Mouse (Mus musculus): ENCODE data around the gene Dkc1. TPM values are rescaled to one million over a fixed set of nuclear protein-coding genes. Genes with fewer than 3 reads are reported as not detected.

Gene Dkc1
- 10 to 100 TPM; 34.3 to 35.6 TPM for total RNA-seq (2021)
- long read RNA-seq, experiment 1, transcript Dkc1-201 (15 exons, 2,804 nt), result major isoform, 32 of 50 reads
- long read RNA-seq, experiment 1, partial matches to known transcripts, result 1 of 50 reads
- long read RNA-seq, experiment 1, other reads (novel, unspliced or antisense), result 17 of 50 reads
- long read RNA-seq, experiment 2, transcript Dkc1-201 (15 exons, 2,804 nt), result major isoform, 39 of 59 reads
- long read RNA-seq, experiment 2, partial matches to known transcripts, result 4 of 59 reads
- long read RNA-seq, experiment 2, other reads (novel, unspliced or antisense), result 16 of 59 reads

DNA sequence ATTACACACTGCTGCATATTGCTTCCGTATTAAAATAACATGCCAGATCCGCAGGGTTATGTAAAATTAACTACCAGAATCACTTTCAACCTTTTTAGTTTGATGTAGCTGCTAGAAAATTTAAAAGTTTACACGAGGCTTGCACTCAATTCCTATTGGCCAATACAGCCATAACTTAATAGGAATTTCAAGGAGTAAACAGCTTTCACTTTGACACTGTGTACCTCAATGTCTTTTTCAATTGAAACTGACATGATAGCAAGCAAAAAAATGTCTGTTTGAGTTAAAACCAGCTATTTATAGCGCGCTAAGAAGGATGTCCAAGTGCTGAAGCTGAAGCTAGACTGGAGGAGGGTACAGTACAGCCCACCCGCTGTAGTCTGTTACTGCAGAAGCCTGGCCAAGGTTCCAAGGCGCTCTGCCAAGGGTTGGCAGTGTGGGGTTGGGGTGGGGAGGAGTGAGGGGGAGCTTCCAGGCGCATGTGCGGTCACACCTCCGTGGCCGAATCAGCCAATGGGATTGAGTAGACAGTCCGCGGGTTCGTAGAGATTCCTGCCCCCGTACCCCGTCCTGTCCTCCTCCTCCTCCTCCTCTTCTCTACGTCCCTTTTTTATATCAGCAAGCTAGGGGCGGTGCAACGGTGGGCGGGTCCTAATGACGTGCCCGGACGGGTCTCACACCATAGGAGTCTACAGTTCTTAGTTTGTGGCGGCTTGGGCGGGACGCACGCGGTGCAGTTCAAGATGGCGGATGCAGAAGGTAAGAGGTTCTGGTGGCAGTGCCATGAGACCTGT, at the start of gene Dkc1:
Dkc1 (plus strand) TSS at position 486 of the 794 bp plus-strand sequence.
- DNase-seq (ENCODE audit: low spot score in 2 of 2), result peak; percentile 76 to 85

DNA sequence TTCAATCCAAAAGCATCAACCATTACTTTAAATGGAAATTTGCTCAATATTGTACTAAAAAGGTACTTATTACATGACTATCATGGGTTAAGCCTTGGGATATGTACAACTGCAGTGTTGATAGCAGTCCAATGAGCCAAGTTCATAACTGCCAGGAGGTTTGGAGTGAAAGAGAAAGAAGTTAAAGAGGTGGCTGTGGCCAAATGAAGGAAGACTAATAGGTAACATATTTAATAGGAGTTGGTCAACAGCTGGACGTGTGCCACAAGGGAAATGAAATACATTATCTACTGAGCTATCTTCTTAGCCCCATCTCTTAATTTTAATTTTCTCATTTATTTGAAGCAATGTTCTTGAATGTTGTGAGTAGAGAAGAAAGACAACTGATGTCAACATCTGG, 49.7 kb upstream of the Dkc1 start:
- no peak for DNase-seq (ENCODE audit: low spot score in 2 of 2)

DNA sequence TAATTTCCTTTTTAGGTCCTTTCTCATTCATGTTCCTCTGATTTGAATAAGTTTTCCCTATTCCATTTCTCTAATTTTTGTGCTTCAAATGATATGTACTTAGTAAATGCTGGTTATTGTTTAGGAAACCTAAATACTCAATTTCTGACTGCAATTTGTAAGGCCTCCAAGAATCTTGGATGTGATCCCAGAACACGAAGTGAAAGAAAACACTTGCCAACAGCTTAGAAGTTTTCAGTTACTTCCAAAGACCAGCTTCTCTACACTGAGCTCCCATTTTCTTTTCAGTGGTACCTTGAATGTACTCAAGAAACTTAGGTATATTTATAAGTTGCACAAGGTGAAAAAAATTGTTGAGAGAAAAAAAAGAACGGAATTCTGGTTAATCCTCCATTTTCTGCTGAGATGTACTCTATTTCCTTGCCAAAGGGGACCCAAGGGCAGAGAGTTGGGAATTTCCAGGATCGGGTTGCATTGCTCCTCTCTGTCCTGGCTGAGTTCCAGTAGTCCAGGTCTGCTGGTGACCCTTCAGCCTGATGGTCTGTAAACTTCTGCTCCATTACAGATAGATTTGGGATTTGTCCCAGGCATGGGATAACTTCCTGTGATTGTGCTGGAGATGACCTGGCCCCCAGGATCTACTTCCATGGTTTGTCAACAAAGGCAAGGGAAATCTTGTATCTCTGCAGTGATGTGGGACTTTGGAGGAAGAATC, 48.6 kb upstream of the Dkc1 start:
- peak in 1 of 2 experiments; percentile 8 for DNase-seq (ENCODE audit: low spot score in 2 of 2)

DNA sequence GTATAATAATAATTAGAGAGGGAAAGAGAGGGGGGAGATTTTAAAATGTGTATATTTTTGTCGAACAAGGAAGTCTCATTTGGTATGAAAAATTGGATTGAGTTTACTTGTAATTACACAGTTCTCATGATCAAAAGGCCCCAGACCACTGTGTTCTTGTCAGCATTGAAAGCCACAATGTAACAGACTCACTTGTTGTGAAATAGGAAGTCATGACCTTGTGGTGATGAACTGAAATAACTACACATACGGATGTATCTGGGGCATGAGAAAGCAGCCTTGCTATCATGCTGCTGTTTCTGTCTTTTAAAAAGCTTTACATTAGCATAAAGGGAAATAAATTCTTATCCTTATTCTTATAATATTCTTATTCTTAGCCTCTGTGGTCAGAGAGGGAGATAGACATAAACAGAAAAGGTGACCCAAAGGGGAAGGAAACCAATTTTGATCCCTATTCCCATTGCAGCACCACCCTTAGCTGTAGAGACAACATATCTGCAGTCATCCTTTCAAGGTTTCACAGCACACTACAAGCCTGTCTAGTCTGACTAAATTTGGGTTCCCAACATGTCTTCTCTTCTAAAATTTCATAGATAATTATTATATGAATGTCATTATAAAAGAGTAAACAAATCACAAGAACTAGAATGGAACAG, 39.4 kb upstream of the Dkc1 start:
- no peak for DNase-seq (ENCODE audit: low spot score in 2 of 2)

DNA sequence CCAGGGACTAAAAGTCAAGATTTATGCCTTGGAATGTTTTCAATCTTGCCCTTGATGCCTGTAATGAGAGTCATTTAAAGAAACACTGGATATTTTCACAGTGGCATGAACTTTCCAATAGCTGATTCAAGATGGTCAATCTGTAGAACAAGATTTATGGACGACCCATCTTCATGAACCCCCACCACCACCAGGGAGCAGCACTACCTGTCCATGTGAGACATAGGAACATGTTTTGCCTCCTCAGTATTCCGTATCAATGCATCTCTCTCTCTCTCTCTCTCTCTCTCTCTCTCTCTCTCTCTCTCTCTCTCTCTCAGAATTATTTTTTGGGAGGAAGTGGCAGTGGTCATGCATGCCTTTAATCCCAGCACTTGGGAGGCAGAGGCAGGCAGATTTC, 13.3 kb upstream of the Dkc1 start:
- no peak for DNase-seq (ENCODE audit: low spot score in 2 of 2)

DNA sequence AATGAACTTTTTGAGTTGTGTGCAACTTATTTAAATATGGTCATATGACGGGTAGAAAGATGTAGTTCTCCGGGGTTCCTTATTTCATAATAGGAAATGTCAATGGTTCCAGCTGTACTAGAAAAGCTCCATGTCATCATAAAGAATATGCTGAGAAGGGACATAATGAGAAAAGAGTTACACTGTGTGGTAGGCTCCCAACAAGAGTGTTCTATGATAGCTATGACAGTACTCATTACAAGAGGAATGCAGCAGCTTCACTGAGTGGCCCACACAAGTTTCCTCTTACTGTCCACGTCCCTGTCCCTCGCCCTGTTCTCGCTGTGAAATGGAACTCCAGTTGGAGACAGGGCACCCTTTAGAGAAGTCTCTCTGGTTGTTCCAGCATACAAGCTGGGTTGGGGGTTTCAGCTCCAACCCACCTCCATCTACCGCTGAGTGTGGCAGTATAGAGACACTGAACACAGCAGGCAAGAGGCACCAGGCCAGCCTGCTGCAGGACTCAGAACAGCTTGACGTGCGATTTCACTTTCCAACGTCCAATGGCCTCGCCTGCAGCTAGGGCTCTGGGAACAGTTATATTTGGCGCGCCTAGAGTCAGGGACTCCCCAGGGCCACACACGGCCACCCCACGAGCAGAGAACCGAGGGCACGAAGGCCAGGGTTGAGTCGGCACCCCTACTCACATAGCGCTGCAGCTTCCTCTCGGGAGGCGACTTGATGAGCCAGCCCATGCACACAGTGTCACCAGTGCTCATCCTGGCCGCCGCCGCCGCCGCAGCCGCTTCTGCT, 11.5 kb upstream of the Dkc1 start:
- DNase-seq (ENCODE audit: low spot score in 2 of 2), result peak in 1 of 2 experiments; percentile 13

DNA sequence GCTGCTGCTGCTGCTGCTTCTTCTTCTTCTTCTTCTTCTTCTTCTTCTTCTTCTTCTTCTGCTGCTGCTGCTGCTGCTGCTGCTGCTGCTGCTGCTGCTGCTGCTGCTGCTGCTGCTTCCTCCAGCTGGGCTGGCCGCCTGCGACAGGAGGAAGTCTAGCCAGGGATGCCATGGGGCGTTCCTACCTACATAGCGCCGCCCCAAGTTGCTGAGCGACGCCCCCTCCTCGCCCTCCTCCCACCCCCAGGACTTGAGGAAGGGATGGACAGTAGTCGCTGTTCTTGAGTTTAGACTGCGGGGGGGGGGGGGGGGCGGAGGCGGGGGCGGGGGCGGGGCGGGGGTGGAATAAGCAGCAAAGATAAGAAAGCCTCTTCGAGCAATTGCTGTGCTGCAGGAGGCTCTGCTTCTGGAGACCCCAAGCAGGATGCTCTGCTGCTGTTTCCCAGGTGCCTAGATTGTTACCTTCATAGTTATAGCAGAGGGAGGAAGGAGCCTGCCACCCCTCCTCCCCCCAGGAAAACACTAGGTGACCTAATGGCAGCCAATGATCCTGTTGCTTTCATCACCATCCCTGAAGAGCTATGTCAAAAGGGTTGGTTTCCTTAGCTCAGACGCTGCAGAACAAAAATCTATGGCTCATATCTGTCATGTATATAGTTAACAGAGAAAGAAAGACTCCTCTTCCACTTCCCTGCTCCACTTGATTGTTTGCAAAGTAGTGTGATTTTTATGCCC, 10.7 kb upstream of the Dkc1 start, which contains the start of gene Gab3:
Gab3 (minus strand) TSS at position 685 of the 735 bp plus-strand sequence.
- DNase-seq (ENCODE audit: low spot score in 2 of 2), result peak in 1 of 2 experiments; percentile 51

DNA sequence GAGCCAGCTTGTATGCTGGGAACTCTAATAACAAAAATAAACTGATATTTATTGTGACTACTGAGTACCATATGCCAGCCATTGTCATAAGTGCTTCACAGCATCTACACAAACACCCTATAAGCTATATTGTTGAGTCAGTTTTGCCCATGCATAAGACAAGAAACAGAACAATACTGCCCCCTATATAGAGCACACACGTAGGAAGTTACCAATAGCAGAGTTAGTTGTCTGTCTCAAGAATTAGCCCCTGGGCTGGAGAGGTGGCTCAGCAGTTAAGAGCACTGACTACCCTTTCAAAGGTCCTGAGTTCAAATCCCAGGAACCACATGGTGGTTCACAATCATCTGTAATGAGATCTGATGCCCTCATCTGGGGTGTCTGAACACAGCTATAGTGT, 10.0 kb upstream of the Dkc1 start:
- DNase-seq (ENCODE audit: low spot score in 2 of 2), result no peak

DNA sequence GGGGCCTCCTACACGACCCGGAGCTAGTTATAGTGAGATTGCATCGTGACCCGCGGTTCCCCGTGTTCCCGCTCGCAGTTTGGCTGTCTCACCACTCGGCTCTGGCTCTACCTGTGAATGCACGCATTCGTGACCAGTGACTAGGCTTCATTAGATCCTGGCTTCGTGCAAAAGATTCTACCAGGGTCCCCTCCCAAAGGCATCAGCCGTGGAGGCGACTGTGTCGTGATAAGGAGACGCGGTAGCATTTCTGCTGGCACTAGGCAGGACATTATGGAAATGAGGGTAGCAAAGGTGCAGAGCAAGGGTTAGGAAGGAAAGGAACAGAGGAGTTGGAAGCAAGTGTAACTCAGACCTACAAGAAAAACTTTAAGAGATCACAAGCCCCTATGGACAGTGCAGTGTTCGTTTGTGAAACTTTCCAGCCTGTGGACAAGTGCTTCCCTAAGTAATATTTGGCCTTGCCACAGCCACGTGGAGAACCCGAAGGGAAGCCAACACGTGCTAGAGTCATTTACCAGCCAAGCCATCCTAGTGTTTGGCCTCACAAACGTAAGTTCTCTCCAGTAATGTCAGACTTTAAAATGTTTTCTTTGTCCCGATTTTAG, 613 bp downstream of the Dkc1 start:
- DNase-seq (ENCODE audit: low spot score in 2 of 2), result no peak

DNA sequence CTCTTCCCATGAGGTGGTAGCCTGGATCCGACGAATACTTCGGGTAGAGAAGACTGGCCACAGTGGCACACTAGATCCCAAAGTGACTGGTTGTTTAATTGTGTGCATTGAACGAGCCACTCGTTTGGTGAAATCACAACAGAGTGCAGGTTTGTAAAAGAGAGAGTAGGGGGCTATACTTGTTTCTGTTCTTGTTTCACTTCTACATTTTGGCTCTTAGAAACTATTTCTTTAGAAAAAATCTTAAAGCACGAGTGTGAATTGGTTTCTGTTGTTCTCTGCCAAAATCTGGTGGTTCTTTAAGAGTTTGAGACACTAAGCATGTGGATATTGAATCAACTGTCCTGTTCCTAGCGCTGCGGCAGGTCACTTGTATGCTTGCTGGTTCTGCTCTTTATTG, 3.1 kb downstream of the Dkc1 start:
- no peak for DNase-seq (ENCODE audit: low spot score in 2 of 2)

DNA sequence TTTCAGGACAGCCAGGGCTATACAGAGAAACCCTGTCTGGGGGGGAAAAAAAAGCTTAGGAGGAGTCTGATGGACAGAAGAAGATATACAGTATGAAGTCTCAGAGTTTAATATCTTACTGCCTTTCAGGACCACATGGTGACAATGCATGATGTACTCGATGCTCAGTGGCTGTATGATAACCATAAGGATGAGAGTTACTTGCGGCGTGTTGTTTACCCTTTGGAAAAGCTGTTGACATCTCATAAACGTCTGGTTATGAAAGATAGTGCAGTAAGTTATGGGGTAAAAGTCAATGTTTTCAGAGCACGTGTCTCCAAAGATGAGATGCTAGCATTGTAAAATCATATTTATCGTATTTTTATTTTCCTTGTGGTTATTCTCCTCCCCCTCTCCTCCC, 6.6 kb downstream of the Dkc1 start:
- no peak for DNase-seq (ENCODE audit: low spot score in 2 of 2)

DNA sequence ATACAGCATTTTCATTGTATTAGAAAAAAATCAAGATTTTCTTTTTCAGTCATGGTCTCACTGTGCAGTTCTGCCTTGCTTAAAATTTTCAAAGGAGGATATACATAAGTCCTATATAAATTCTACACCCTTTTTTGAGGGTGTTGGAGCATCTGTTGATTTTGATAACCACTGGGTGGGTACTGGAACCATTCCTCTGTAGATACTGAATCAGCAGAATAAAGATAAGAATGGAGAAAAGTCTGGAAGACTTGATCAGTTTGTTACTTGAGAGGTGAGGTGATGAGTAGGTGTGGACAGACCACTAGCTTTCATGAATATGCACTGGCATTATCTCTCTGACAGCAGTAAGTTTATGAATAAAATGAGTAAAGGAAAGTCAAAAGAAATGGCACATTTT, 19.9 kb downstream of the Dkc1 start:
- DNase-seq (ENCODE audit: low spot score in 2 of 2), result no peak

DNA sequence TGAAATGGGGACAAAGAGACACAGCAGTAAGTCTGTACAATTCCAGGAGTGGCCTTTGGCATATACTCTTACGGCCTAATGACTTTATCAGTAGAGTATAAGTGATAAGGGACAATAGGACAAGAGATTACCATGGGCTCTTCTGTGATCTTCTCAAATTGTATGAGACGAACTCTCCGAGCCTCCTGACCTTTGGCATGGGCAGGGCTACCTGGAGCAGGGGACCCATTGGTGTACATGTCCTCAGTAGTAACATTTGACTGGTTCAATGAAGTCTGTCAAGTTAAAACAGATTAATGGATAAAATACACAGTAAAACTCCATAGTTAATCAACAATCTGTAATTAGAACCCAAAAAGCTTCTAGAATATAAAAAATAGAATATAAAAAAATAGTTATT, 30.0 kb downstream of the Dkc1 start:
- no peak for DNase-seq (ENCODE audit: low spot score in 2 of 2)

DNA sequence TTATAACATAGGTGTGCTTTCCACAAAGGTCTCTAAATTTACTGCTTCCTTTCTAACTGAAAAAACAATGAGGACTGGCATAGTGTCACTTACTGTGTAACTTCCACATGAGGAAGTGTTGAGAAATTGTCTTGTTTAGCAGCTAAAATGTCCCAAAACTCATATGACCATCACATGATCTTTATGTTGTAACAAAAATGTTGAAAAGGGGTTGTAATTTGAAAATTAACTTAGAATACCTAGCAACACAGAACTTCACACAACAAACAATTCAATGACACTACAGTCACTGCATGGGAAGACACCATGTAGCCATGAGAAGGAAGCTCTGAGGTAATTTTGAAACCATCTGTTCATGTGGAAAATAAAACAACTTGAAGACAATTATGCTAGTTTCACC, 31.2 kb downstream of the Dkc1 start:
- no peak for DNase-seq (ENCODE audit: low spot score in 2 of 2)

DNA sequence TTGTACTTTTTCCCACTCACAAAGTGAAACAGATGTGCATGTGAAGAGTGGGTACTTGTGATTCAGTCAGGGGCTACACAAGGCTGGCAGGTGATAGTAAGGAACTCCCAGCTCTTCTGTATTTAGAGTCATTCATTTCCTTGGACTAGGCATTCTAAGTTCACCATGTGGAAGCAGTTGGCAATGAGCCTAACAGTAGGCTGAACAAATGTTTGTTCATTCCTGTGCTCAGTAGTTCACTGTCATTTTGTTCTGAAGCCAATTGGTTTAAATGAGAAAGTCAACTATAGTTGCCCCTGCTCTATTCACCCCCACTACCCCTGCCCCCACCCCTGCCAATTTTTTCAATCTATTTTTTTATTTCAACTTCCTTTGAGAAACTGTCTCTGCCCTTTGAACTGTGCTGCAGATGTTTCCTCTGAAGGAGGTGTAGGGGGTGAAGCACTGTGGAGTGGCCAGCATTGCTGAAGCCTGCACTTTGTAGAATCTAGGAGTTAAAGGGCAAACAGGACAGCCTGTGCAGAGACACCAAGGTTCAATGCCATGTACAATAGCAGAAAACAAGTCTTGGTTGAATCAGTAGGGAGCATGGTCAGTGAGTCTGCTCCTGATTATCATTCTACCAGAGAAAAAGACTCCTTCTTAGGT, 32.8 kb downstream of the Dkc1 start:
- no peak for DNase-seq (ENCODE audit: low spot score in 2 of 2)

DNA sequence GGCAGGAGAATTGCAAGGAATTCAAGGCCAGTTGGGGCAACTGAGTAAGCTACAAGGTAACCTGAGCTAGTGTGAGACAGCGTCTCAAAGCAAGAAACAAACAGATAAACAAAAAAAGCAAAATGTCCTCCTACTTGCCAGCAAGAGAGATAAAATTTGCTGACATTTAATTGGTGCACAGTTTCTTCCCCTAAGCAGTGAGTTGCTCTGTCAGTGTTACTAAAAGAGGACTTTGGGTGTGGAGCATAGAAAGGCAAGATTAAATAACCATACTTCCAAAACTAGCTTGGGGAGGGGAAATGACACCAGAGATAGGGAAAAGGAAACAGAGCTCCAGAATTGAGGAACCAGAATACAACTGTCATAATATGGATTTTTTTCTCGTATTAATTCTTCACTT, 33.8 kb downstream of the Dkc1 start:
- no peak for DNase-seq (ENCODE audit: low spot score in 2 of 2)

DNA sequence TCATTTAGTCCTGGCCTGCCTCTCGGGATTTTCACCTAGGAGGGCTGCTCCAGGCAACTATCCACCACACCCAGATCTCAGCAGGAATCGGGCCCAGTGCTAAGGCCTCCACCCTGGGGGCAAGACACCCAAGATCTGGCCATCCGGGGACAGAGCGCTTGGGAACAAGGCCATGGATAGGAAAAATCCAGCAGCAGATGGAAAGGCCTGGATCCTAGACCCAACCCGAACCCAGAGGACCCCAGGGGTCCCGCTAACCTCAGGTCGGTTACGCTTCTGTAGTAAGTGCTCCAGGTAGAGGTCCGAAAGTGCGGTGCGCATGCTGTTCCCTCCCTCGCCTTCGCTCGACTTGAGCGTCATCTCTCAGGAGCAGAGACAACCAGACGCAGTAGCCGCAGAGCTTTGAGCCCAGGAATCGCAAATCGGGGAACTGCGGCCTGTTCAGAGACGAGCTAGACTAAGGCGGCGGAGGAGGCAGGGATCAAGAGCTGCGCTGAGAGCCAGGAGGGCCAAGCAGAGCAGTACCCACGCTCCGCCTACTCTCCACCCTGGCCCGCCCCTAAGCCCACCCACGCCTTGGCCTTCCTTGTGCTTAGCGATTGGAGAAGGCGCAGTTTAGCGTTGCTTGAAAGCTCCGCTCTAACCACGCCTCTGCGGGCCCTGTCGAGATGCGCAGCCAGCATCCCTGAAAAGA, 35.0 kb downstream of the Dkc1 start, which contains the start of gene Mpp1:
Mpp1 (minus strand) TSS at position 550 of the 694 bp plus-strand sequence.
- DNase-seq (ENCODE audit: low spot score in 2 of 2), result peak; percentile 46 to 77

DNA sequence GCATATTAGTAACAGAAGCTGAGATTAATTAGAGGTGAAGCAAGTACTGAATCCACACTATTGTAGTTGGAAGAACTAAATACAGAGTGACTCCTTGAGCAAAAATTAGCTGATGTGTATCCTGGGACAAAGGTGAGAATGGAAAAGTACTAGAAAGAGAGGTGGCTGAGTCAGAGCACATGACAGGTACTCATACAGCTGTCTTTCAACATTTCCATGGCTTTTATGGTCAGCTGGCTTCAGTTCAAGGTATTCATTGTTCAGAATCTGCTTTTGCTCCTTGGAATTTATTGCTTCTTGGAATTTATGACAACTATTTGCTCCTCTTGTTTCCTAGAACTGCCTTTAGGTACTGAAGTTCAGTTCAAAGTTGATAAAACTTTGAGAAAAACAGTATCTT, 41.3 kb downstream of the Dkc1 start:
- no peak for DNase-seq (ENCODE audit: low spot score in 2 of 2)
